Mouse (Mus musculus) cerebellum, adult 2 months (tissue): ENCODE measurements around the gene Cox6a2.

Experiments used
- CTCF ChIP-seq: fragments of 200-500 bp; IDR thresholded peaks from 2 replicates; pipeline ENCODE4 v1.5.1; 2011; ENCODE audit warnings: low read depth, mild to moderate bottlenecking, control low read depth, low read length, moderate library complexity, borderline replicate concordance; ENCODE audit not compliant: insufficient read depth
- POLR2A ChIP-seq: fragments of 200-500 bp; IDR thresholded peaks from 2 replicates; pipeline ENCODE4 v1.6.1; 2011; ENCODE audit warnings: low read length, control low read depth, borderline replicate concordance; ENCODE audit not compliant: insufficient read depth

DNA sequence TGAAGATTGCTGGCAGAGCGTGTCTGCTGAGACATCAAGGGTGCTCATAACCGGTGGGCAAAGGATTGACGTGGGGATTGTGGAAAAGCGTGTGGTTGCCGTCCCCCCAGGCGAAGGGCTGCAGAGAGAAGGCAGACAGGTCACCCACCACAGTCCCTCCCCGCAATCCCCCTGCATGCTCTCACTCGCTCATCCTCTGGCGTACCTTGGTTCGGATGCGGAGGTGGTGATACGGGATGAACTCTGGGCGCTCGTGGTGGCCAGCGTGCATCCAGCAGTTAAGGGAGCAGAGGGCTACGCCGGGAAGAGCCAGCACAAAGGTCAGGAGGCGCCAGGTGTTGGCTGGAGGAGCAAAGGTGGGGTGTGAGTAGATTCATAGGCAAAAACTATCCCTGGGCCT, 492 bp downstream of the Cox6a2 start:
- TF ChIP-seq POLR2A (no peak), CTCF (no peak)
